Mouse (Mus musculus) testis, adult 2 months (tissue): ENCODE measurements around the gene Srgap1.

Source experiments
- CTCF ChIP-seq: fragments of 200-500 bp; IDR thresholded peaks from 2 replicates; pipeline ENCODE4 v1.5.1; 2012; ENCODE audit warnings: low read depth, mild to moderate bottlenecking, inconsistent platforms, low read length, moderate library complexity; ENCODE audit not compliant: control insufficient read depth, insufficient read depth, insufficient replicate concordance
- POLR2A ChIP-seq: fragments of 200-500 bp; IDR thresholded peaks from 2 replicates; pipeline ENCODE4 v1.6.1; 2012; ENCODE audit warnings: low read depth, mild to moderate bottlenecking, inconsistent platforms, low read length, moderate library complexity; ENCODE audit not compliant: control insufficient read depth

DNA sequence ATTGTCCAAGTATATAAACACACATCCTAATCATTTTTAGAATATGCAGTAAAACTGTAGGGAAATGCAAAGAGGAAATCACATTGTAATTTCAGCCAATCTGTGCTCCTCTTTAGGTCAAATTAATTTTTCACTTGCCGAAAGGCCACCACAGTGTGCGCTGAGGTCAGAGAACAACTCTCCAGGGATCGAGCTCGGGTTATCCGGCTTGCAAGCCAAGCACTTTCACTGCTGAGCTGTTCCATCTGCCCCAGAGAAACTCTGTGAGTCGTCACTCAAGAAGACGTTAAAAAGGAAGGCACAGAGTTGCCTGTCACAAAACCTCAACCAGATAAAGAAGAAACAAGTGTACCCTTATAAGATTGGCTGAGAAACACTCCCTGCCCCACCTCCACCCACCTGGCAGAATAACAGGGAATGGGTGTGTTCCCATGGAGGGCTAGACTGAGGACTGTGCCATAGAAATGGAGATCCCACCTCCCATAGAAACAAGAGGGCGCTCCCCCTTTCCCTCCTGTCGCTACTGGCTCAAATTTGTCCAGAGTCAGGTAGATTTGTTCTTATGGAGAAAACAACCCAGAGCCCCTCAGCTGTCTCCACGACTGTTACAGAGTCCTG lies 63.0 kb downstream of the Srgap1 start:
- TF ChIP-seq CTCF (no peak), POLR2A (no peak)
